Mouse (Mus musculus) megakaryocyte, embryonic 14.5 days (primary cell): ENCODE measurements around the gene Hnrnpab.
"Not testable (repeated sequence)": the region's sequence is repeated elsewhere in the genome, so short reads cannot be mapped to it uniquely, and the experiment has no call there.

Experiments
- FLI1 ChIP-seq: IDR thresholded peaks from 2 replicates; pipeline ENCODE4 v1.6.1; 2012; ENCODE audit warnings: low read length, inconsistent platforms, mixed read lengths
- GATA1 ChIP-seq: IDR thresholded peaks from 3 replicates; pipeline ENCODE4 v1.6.1; 2012; ENCODE audit warnings: mixed read lengths, low read length, inconsistent platforms, borderline replicate concordance

GRCm38 (mm10) chr11:51616113-51616512 is 9.5 kb upstream of the Hnrnpab start:
- TF ChIP-seq GATA1, FLI1: not testable (repeated sequence)
